Mouse (Mus musculus) CD4-positive, CD25-positive, alpha-beta regulatory T cell, adult 9 weeks (primary cell): ENCODE results near the gene Zfp219. TPM values are rescaled to one million over a fixed set of nuclear protein-coding genes. Genes with fewer than 3 reads are reported as not detected.

Experiments
- polyA plus RNA-seq: library from polyadenylated mRNA; unstranded; fragments of 100-300 nt; shearing (Covaris generic); gene quantifications from one replicate; pipeline ENCODE4 v1.2.1, GENCODE M21; 2017

Gene Zfp219
- polyA plus RNA-seq = 4.4 TPM

DNA sequence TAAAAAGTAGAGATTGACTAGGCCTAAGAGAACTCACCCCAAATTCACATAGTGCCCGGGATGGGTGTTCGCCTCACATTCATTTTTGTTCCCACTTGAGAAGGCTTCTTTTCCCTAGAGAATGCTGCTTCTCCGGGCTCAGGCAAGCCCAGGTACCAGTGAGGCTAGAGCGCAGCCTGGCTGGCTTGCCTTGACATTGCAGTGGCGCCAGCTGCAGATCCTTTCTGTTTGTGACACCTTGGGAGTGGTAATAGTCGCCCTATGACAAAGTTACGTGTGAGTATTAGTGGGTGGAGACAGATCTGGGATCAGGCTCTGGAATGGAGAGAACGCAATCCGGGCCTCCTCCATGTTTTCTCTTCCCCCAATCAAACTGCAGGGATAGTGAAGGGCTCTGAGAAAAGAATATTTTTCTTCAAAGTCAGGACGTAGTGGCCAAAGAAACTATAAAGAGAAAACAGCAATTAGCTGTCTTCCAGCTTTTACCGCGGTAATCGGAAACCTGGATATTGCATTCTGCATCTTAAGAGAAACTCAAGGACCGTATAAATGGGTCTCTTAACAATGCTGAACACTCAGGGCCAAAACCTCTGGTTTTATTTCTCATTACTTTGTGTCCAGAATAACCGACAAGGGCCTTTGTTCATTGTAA, at the start of gene Zfp219:
TSS of gene Zfp219 (minus strand) at position 248 of the 652 bp plus-strand sequence.

DNA sequence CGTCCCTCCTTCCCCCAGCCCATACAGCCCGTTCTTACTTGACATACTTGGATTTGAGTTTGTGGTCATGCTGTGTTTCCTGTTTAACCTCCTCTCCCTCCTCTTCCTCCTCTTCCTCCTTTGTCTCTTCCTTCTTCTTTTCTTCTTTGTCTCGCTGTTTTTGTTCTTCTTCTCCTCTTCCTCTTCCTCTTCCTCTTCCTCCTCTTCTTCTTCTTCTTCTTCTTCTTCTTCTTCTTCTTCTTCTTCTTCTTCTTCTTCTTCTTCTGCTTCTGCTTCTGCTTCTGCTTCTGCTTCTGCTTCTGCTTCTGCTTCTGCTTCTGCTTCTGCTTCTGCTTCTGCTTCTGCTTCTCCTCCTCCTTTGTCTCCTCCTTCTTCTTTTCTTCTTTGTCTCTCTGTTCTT, 21.8 kb upstream of the Zfp219 start, which contains the start of gene Olfr221:
TSS of gene Olfr221 (minus strand) at position 101 of the 400 bp plus-strand sequence.

DNA sequence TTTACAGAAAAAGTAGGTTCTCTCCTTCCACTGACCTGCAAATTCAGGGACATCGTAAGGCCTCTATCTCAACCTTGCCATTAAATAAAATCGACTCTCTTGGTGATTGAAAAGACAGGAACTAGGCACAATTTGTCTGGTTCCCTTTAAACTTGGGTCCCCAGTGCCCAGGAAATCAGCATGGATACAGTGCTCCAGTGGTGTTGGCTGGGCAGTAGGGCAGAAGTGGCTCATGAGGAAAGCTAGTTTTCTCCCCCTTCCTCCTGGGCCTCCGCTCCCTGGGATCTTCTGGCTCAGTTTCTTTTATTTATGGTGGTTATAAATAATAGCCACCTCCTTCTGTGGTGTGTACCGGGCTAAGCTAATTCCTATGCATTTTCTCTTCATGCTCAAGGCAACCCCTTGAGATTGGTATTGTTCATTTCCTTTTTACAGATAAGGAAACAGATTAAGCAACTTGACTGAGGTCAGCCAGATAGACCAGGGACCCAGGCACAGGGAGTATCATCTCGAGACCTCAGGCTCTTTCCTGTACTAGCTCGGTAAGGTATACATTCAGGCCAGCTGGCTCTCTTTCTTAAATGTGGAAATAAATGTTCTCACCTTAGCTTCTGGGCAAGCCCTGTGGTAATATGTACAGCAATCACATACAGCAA, 5.0 kb downstream of the Zfp219 start, which contains the start of gene Tmem253:
TSS of gene Tmem253 (plus strand) at position 214 of the 656 bp plus-strand sequence.

DNA sequence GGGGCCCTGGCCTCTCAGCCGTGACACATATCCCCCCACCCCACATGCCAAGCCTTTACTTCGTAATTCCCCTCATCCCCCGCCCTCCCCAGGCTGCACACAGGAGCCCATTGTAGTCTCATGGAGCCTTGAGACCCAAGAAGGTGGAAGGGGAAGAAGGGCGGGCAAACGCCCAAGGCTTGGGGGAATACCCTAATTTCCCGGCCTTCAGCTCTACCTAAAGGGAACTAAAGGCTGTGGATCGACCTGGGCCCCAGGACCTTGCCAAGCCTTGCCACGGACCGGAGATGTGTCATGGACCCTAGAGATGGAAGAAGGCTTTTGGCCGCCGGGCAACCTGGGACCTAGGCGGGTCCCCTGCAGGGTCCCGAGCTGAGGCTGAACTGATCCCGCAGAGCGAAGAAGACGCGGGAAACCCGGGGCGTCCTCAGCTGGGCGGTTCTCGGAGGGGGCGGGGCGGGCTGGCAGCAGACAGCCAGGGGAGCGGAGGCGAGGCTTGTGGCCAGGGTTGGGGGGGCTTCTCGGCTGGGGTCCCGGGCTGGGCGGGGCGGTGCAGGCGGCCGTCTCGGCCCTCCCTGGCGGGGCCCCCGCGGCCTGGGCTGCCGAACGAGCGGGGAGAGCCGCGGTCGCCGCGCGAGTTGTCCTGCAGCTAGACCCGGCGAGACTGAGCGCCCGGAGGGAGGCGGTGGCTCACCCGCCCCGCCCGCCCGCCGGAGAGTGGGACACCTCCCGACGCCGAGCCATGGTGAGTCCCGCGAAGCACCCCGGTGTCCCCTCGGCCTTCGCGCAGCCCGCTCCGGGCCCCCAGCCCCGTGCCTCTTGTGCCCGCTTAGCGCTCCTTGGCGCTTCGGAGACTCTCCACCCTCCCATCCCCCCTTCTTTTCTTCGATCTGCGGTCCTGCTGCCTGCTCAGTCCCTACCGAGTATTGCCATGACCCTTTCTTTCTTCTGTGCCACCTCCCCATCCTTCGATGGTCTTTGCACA, 36.0 kb downstream of the Zfp219 start, which contains the start of gene Arhgef40:
TSS of gene Arhgef40 (plus strand) at position 473 of the 985 bp plus-strand sequence.

Other genes starting within 250 kb of the Zfp219 start
- gene Ang4, start 247.1 kb downstream of the Zfp219 start, polyA plus RNA-seq = not detected
- gene AY358078, start 220.7 kb downstream of the Zfp219 start, polyA plus RNA-seq = not detected
- gene Ear6, start 167.0 kb downstream of the Zfp219 start, polyA plus RNA-seq = not detected
- gene Mettl17, start 135.9 kb downstream of the Zfp219 start, polyA plus RNA-seq = 124 TPM
- 0.50 TPM for gene Slc39a2, start 127.8 kb downstream of the Zfp219 start, polyA plus RNA-seq
- 50.3 TPM for gene Ndrg2, start 106.6 kb downstream of the Zfp219 start, polyA plus RNA-seq
- not detected for gene Tppp2, start 102.3 kb downstream of the Zfp219 start, polyA plus RNA-seq
- gene Rnase13, start 98.0 kb downstream of the Zfp219 start, polyA plus RNA-seq = not detected
- gene Arhgef40, start 36.0 kb downstream of the Zfp219 start, polyA plus RNA-seq = 1.3 TPM
- not detected for gene Tmem253, start 5.1 kb downstream of the Zfp219 start, polyA plus RNA-seq
- not detected for gene Olfr221, start 21.7 kb upstream of the Zfp219 start, polyA plus RNA-seq
- gene Hnrnpc, start 83.3 kb upstream of the Zfp219 start, polyA plus RNA-seq = 478 TPM
- 6.6 TPM for gene Rpgrip1, start 90.0 kb upstream of the Zfp219 start, polyA plus RNA-seq
- gene Supt16, start 176.7 kb upstream of the Zfp219 start, polyA plus RNA-seq = 31.0 TPM
- 56.7 TPM for gene Chd8, start 237.0 kb upstream of the Zfp219 start, polyA plus RNA-seq